Mouse (Mus musculus) heart, adult 8-10 months (tissue): ENCODE data around the gene Macf1. TPM values are rescaled to one million over a fixed set of nuclear protein-coding genes. Genes with fewer than 3 reads are reported as not detected.

ENCODE experiments used
- DNase-seq: peaks from one replicate; pipeline ENCODE4 v3.0.0; 2022; ENCODE audit warnings: low spot score
- total RNA-seq, 4 experiments: library from RNA; stranded (reverse); gene quantifications; 2 replicates each; pipeline ENCODE4 v1.2.4; 2022

Gene Macf1
- total RNA-seq, 4 experiments from 2014 or later: 223 to 243 (median 241) TPM

DNA sequence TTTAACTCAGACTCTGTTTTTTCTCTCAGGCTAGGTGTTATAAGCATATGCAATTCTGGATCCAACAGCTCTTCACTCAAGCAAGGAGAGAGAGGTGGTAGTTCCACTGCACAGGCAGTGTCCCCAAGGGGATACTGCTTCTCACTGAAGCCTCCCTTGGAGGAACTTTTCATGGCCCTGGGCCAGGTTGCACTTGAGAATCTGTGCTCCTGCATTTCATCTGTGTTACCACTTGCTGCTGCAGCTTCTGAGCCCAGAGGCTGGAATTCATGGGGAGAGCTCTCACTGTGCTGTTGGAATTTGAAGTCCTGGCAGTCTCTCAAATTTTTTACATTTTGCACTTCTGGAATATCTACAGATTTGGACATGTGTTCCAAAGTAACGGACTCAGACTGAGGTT lies 274.4 kb downstream of the Macf1 start:
- no peak for DNase-seq

DNA sequence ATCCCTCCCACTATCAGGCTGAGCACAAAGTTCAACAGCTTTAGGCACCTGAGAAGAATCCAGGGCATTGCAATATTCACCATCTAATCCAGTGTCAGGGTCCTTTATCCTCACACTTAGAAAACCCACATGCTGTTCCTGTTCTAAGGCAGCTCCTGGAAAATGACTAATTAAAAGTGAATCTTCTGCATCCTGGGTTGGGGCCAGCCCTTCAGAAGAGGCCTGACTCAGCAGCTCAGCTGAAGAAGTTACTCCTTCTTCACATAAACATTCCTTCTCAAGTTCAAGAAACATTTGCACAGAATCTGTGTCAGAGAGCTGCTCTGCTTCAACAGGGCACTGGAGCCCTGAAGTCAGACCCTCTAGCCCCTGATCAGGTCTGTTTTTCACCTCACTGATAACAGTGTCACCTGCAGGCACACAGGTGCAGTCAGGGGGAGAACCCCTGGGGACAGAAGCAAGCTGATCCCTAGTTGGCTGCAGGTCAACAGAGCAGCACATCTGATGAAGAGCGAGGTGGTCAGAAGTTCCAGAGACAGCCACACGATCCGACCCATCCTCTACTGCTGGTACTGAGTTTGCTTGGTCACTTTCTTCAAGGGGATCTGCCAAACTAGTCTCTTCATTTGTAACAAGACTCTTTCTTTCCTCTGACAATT lies 275.0 kb downstream of the Macf1 start:
- DNase-seq: no peak

DNA sequence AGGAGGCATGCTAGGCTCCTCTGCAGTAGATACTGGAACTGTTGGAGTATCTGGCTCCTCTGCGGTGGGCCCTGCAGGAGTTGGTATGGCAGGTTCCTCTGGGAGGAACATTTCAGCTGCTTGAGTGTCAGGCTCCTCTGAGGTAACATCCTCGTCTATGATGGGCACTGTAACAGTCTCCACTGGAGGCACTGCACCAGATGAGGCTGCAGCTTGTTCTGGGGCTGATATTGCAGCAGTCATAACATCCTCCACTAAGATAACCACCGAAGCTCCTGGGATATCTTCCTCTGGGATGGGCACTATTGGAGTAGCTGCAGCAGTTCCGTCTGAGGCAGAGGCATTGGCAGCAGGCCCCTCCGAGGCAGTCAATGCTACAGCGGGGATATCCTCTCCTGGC lies 276.4 kb downstream of the Macf1 start:
- no peak for DNase-seq

DNA sequence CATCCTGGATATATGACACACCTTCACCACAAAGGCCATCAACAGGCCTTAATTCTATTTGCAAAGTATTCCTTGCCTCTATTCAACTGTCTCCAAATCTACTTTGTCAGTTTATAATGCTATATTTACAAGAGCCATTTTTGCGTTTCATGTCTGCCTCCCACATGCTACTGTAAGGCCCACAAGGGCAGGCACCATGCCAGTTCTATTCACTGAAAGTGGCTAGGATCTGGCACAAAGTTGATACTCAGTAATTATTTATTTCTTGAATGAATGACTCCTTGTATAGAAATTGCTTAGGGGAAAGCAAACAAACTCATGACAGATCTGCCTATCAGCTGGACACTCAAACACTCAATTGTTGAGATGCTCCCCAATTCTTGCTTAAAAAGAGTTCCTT lies 280.1 kb downstream of the Macf1 start:
- DNase-seq: no peak

DNA sequence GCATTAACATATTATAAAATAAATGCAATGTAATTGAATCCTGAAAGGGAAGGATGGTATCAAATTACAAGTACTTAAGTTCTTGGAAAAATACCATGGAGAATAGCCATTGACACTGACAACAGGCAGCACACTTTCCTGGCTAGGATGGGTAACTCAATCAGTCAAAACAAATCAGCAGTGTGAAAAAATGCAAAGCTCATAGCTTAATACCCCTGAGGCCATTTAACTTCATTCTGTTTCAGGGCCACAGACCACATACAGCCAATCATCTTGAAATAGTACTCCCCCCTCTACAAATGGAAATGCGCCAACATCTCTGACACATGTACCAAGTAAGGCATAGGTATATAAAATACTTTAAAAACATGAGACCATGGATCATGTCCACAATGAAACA lies 281.9 kb downstream of the Macf1 start:
- no peak for DNase-seq

DNA sequence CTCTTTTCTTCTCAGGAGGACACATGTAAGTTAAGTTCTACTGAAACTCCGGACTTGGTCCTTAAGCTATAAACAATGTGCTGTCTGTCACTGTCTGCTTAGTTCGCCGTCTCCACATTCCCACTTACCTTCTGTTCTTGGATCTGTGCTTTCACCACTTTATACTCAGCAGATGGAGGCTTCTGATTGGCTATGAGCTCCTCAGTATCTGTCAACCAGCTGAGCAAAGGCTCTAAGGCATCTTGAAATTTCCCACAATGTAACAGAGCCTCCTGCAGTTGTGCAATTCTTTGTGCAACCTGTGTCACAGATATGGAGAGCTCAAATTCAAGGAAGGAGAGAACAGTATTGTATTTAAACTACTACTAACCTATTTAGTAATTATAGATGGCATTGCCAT lies 282.9 kb downstream of the Macf1 start:
- DNase-seq: no peak

DNA sequence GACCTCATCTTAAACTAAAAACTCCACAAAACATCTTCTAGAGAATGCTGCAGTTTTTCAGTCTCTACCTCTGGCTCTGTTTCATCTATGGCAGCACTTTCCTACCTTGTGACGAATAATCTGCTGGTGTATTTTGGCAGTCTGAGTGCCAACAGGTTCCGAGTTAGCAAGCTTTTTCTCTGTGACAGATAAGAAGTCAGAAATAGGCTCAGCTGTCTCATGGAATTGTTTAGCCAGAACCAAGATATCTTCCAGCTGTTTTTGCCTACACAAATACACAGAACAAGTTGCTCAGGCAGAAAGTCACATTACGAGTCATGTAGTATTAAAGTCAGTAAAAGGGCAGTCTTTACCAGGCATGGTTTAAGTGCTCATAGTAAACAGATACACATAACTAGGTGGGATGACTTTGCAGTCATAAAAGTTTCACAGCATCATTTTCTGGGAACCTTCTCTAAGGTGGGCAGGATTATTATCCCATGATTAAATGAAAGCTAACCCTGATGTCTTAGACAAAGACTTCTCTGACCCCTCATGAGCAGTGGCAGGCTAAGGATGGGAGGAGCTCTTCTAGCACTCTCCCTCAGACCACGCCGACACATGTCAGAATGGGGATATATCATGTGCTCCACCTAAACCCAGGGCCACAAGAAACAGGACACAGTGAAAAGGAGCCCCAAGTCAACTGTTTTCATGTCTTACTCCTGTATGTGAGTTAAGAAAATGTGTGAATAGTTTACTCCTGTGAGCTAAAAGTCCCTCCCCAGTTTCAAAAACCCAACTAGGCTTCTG lies 286.3 kb downstream of the Macf1 start:
- DNase-seq: peak; percentile 57

DNA sequence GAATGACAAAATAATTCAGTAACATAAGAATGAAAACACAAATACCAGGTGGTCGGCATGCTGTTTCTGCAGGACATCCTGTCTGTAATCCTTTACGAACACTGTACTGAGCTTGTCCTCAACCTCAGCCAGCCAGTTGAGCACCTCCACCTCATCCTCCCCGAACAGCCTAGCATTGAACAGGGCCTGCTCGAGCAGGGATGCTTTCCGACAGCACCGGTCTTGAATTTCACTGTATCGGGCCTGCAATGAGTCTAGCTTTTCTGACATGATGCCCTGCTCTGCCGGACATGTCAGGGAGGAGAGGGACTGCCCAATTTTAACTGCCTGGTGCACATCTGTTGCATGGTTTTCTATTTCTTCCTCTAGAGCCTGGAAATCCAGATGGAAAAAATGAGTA lies 287.1 kb downstream of the Macf1 start:
- DNase-seq: no peak

DNA sequence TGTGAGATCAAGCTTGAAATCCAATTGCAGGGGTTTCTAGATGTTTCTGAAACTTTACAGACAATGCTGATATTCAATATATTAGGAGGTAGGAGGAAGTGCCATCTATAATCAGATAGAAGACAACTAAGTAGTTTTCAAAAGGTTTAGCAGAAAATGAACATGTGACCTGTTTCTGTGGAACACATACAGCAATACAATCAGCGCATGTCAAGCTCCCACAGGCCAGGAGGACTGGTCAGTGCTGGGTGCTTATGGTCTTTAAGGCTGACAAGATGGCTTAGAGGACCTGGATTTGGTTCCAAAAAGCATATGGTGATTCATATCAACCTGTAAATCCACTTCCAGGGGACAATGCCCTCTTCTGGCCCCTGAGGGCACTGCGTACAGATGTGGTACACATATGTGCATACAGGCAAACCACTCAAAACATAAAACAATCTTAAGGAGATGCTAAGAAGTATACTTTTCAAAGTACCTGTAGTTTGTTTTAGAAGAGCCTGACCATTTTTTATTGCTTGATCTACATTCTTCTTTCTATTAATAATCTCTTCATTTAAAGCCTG lies 288.6 kb downstream of the Macf1 start:
- no peak for DNase-seq

DNA sequence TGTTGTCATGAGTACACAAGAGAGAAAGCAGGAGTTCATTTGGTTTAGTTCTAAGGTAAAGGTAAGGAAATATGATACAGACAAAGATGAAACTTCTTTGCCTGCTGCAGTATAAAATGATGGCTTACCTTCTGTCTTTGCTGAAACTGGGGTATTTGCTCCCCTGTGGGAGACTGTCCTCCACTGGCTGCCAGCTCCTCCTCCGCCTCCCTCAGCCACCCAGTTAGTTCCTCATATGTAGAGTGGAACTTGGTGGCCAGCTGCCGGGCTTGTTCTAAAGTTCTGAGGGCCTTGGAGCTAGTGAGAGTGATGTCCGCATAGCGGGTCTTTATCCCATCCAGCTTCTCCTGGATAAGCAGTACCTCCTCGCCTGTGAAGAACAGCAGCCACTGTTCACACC lies 289.3 kb downstream of the Macf1 start:
- DNase-seq: no peak

DNA sequence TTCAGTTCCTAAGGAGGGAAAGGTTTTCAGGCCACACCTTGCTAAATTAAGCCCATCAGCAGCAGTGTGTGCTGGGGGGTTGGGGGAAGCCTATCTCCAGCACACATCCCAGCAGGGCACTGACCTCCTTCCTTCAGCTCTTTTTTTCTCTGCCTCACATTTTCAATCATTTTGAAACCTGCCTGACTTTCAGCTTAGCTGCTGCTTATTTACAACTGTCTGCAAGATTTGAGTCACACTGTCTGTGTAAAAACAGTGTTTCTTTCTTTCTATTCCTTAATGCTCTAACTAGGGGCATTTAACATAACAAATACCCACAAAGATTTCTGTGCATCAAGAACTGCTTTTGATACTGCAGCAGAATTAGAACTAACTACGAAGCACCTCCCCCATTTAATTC lies 289.9 kb downstream of the Macf1 start:
- DNase-seq: no peak

DNA sequence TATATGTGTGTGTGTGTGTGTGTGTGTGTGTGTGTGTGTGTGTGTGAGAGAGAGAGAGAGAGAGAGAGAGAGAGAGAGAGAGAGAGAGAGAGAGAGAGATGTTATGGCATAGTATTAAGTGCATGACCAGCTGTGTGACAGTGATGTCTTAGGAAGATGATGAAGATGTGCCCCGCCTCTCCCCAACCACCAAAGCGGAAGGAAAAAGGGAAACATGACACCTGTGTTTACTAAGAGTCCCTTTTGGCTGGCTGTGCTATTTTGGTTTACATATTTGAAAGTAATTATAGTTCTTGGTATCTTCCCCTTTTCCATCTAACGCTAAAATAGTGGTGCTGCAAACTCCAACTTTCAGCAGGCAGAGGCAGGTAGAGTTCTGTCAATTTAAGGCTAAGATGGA lies 291.2 kb downstream of the Macf1 start:
- DNase-seq: no peak

DNA sequence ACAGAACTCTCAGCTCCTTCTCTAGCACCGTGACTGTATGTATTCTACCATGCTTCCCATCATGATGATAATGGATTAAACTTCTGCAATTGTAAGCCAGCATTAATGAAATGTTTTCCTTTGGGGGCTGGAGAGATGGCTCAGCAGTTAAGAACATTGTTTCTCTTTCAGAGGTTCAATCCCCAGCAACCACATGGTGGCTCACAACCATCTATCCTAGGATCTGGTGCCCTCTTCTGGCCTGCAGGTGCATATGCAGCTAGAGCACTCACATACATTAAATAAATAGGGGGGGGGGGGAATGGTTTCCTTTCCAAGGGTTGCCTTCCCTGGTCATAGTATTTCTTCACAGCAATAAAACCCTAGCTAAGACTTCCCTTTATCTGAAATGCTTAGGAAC lies 292.0 kb downstream of the Macf1 start:
- DNase-seq: no peak

DNA sequence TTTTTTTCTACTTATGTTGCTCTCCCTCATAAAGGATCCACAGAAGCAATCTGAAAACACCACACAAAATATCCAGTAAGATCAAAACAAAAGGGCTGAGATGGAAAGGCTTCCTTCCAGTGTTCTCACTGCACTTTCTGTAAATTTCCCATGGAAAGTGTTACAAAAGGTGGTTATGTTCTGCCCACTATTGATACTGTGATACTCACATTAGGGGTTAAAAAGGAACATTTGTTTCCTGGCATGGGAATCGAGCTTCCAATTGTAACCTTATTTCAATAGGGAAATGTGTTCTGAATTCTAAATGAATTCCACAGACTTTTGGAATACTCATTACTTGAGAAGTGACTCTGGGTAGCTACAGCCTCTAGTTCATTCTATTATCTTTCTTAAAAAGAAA lies 299.1 kb downstream of the Macf1 start:
- DNase-seq: no peak

DNA sequence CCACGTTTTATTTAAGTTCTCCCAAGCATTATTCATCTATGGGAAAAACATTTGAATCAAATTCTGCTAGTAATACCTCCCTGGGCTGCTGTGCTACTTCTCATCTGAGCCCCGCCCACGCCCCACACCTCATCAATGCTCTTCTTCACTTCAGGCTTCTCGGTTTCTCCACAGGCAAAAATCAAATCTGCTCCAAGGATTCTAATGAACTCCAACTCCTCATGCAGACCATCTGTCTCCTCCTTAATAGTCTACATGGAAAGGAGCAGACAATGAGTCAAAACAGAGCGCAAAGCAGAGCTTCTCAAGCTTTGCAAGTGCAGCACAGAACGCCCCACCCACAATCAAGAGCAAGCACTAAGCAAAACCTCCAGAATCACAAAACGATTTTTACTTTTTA lies 301.0 kb downstream of the Macf1 start:
- no peak for DNase-seq

DNA sequence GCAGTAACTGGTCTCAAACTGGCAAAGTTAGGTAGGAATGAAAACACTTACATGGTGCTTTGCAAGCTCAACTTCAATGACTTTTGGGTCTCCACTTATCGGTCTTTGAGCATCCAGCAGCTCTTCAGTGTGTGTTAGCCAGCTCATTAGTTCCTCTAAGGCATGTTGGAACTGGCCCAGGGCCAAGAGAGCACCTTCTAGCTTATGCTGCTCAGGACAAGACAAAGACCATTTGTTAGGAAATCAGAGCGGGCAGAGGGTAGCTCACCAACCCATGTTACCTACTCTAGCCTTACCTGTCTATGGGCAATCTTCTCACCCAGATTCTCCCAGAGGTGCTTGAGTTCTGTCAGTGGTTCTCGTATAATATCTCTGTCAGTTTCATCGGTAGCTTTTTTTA lies 302.1 kb downstream of the Macf1 start:
- no peak for DNase-seq

DNA sequence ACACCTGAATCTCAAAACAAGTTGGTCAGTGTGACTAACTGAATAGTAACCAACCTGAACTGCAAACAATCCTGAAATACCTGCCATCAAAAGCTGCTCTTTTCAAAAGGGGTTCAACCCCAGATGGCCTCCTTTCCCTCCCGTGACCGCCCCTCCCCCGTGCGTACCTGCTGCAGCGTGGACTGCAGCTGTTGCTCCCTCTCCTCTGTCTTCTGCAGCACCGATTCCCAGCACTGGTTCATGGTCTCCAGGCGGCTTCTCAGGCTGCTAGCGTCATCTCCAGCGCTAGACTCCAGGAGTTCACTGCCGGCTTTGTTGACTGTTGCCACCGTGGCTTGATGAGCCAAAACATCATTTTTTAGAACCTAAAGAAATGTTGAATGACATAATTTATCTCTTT lies 302.6 kb downstream of the Macf1 start:
- DNase-seq: no peak

DNA sequence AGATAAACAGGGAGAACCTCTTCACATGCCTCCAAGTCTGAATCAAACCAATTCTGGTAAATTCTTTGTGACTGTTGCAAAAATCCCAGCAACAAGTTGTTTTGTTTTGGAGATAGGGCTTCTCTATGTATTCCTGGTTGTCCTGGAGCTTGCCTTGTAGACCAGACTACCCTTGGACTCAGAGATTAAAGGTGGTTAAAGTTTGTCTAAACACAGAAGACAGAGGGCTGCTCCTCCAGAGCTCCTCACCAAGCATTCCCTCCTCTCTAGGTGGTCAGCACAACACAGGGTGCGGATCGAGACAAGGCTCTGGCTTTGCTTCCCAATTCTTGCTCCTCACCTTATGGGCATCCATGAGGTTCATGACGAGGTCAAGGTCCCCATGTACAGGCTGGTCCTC lies 308.1 kb downstream of the Macf1 start:
- no peak for DNase-seq

DNA sequence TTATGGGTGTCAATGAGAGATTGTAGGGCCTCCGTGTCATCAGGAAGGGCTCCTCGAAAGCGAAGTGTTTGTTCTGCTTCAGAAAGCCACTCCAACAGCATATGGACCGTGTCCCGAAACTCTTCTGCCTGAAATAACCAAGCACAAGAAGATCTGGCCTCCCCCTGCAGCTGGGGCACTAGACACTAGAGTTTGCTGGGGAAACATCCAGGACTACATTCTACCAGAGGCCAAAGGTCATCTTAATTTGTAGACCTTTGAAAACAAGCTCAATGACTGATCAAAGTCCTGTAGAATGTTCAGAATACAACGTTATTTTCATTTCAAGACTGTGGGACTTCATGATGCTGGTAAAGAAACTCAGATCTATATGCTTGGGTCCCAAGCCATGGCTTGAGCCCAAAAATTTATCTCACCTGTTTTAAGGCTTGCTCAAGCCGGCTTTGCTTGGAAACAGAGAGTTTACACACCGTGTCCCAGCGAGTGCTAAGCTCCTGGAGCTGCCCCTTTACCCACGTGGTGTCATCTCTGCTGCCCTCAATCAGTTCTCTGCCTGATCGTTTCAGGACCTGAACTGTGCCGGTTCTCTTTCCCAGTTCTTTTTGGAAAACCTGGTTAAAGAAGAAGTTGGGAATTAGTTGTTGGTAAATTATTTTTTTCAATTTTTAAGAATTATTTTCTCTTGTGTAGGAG lies 309.7 kb downstream of the Macf1 start:
- no peak for DNase-seq

DNA sequence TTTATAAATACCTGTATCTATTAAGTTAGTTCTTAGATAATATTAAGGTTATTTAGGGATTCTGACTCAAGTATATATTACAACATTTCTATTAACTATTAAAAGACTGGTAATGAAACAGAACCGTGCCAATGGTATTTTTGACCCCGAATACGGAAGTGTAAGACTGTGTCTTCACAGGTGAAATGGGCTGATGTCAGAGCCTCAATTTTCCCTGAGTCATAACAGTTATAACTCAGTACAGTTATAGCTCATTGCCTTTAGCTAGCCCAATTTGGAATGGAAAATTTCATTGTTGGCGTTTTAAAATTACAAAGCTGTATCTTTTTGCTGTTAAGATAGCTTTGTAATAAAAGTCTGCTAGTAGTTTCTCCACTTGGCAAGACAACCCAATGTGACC lies 320.6 kb downstream of the Macf1 start:
- DNase-seq: no peak

DNA sequence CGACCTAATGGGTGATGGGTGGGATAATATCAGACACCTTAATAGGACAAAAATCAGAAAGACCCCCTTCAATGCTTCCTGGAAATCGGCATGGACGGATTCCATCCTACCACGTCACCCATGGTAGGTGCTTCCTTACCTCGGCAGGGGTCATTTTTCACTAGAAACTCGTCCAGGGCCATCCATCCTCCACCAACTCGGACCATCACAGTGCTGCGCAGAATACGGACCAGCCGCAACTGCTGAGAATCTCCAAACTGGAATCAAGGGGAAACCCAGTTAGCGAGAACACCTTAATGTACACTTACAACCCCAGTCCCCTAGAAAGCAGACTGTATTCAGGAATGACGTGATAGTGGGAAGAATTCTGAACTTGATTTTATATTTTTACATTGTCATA lies 323.4 kb downstream of the Macf1 start:
- DNase-seq: no peak

DNA sequence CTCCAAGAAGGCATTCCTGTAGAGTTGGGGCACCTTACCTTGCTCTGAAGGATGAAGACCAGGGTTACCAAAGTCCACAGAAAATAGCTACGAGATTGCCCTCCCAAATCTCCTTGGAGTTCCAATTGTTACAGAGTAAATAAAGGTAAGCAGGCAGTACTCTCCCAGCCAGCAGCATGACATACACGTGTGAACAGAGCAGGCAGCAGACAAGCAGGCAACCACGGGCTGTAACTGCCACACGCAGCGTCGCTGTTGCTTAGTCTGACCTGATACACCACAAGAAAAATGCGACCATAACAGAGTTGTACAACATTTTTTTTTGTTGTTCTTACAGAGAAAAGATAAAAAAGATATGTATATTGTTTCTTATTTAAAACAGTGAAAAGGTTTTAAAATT lies 325.5 kb downstream of the Macf1 start:
- no peak for DNase-seq

DNA sequence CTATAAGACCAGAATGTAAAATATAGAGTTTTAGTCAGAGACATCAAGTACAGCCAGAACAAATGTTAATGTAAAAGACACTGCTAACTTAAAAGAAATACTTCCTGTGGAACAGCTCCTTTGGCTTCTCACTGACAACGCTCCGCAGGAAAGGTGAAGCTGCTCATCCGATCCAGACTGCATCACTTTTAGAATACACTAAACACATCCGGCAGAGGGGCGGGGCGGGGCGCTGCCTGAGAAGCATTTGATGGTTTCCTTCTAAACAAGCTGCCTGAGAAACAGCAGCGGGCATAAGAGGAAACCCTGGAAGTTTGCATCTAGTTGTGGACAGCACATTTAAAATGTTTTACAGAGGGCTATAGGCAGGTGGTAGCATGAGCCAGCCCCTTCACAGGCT lies 328.2 kb downstream of the Macf1 start:
- no peak for DNase-seq
